Mouse (Mus musculus): ENCODE data around the gene Kcnq1. TPM values are rescaled to one million over a fixed set of nuclear protein-coding genes. Genes with fewer than 3 reads are reported as not detected.

Kcnq1 gene
- total and polyA plus RNA-seq, 2 experiments from 2014 or later: 1.00 to 2.0 TPM

DNA sequence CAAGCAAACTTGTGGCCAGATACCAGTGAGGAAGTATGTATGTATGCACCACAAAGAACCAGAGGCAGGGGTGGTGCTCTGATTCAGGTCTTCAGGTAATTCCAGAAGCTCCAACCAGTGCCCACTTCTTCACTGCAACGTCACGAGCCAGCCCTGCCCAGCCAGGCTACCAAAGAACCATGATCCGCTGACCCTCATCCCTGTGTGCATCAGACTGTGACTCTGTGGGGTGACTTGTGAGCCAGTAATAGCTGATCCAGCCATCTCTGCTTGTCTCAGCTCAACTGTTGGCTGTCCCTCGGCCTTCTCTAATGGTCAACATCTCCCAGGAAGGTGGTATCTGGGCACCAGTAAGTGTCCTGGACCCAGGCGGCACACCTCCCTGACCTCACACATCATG is 197.4 kb downstream of the Kcnq1 start:
- Histone ChIP-seq H3K27ac (ENCODE audit: low read depth, low read length) (no peak overlapping the region), H3K4me3 (ENCODE audit: low read depth, low read length) (no peak overlapping the region), H3K27me3 (ENCODE audit: insufficient read depth, low read length) (no peaks in the 10 kb centered on the region), H3K4me1 (ENCODE audit: insufficient read depth) (no peaks in the 10 kb centered on the region), H3K9ac (no peak overlapping the region), H3K36me3 (ENCODE audit: insufficient read depth) (no peaks in the 10 kb centered on the region), H3K4me2 (ENCODE audit: low read depth) (no peak overlapping the region), H3K9me3 (ENCODE audit: low read length) (no peaks in the 10 kb centered on the region)
- no peak for TF ChIP-seq CTCF (IDR thresholded peaks at IDR 0.05; ENCODE audit: low read depth)
- no peak for ATAC-seq
- no peak for DNase-seq
- WGBS: 91% methylated on average over 5 of the region's 5 CpGs

DNA sequence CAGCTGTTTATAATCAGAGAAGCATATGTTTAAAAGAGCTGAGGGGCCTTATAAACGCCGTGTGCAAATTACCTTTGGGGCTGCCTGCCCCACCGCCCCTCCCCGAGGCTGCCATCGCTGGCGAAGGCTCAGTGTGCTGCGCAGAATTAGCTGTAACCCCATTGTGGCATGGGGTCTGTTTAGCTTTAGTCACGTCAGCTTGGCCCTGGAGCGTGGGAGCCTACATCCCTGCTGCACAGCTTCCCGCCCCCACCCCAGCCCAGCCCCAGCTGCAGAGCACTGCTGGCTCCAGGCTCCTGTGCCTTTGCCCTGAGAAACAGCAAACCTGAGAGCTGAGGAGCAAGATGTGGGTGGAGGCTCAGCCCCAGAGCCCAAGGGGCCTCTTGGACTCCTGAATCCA is 199.6 kb downstream of the Kcnq1 start:
- Histone ChIP-seq H3K9ac (no peak overlapping the region), H3K4me1 (ENCODE audit: insufficient read depth) (no peaks in the 10 kb centered on the region), H3K4me3 (ENCODE audit: low read depth, low read length) (no peak overlapping the region), H3K9me3 (ENCODE audit: low read length) (no peaks in the 10 kb centered on the region), H3K27me3 (ENCODE audit: insufficient read depth, low read length) (no peaks in the 10 kb centered on the region), H3K4me2 (ENCODE audit: low read depth) (no peak overlapping the region), H3K27ac (ENCODE audit: low read depth, low read length) (no peak overlapping the region), H3K36me3 (ENCODE audit: insufficient read depth) (no peaks in the 10 kb centered on the region)
- 54% methylated on average over 10 of the region's 10 CpGs for WGBS
- ATAC-seq (no peak), DNase-seq (no peak)
- no peak for TF ChIP-seq CTCF (IDR thresholded peaks at IDR 0.05; ENCODE audit: low read depth)

- Histone ChIP-seq H3K36me3 (ENCODE audit: insufficient read depth) (no peaks in the 10 kb centered on the region), H3K4me1 (ENCODE audit: insufficient read depth) (no peaks in the 10 kb centered on the region), H3K4me3 (ENCODE audit: low read depth, low read length) (no peak overlapping the region), H3K9me3 (ENCODE audit: low read length) (no peaks in the 10 kb centered on the region), H3K4me2 (ENCODE audit: low read depth) (no peak overlapping the region), H3K27me3 (ENCODE audit: insufficient read depth, low read length) (no peaks in the 10 kb centered on the region), H3K27ac (ENCODE audit: low read depth, low read length) (no peak overlapping the region), H3K9ac (no peak overlapping the region)
- no peak for DNase-seq
- no peak for TF ChIP-seq CTCF (IDR thresholded peaks at IDR 0.05; ENCODE audit: low read depth)
- ATAC-seq: no peak
- 97% methylated on average over 1 of the region's 1 CpGs for WGBS
Observed at GRCm38 (mm10) chr7:143308001-143308400, 201.8 kb downstream of the Kcnq1 start.

DNA sequence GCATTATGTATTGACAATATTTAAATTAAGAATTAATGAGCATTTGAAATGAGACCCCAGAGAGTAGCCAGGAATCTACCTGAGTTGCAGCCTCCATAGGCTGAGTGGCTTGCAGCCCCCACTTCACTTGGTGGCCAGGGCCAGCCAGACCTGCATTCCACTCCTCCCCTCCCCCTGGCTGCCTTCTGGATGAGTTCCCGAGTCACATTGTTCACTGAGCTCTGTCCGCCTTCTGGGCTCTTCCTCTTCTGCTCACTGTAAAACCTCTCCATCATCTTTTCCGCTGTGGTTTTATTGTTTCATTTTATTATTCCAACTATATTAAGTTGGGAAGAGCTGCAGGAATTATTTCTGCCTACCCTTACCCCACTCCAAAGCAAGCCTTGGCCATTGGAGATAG is 204.1 kb downstream of the Kcnq1 start:
- DNase-seq: no peak
- H3K4me1 ChIP-seq (ENCODE audit: insufficient read depth): no peaks in the 10 kb centered on the region
- no peaks in the 10 kb centered on the region for H3K9me3 ChIP-seq (ENCODE audit: low read length)
- H3K27me3 ChIP-seq (ENCODE audit: insufficient read depth, low read length): no peaks in the 10 kb centered on the region
- TF ChIP-seq CTCF (IDR thresholded peaks at IDR 0.05; ENCODE audit: low read depth): no peak
- no peak overlapping the region for H3K27ac ChIP-seq (ENCODE audit: low read depth, low read length)
- H3K9ac ChIP-seq: no peak overlapping the region
- WGBS: 69% methylated on average over 3 of the region's 3 CpGs
- ATAC-seq: no peak
- H3K4me2 ChIP-seq (ENCODE audit: low read depth): no peak overlapping the region
- H3K4me3 ChIP-seq (ENCODE audit: low read depth, low read length): no peak overlapping the region
- H3K36me3 ChIP-seq (ENCODE audit: insufficient read depth): no peaks in the 10 kb centered on the region

- 85% methylated on average over 8 of the region's 8 CpGs for WGBS
- ATAC-seq (no peak), DNase-seq (no peak)
- Histone ChIP-seq H3K27me3 (ENCODE audit: insufficient read depth, low read length) (no peaks in the 10 kb centered on the region), H3K36me3 (ENCODE audit: insufficient read depth) (no peaks in the 10 kb centered on the region), H3K9me3 (ENCODE audit: low read length) (no peaks in the 10 kb centered on the region), H3K4me3 (ENCODE audit: low read depth, low read length) (no peak overlapping the region), H3K4me2 (ENCODE audit: low read depth) (no peak overlapping the region), H3K9ac (no peak overlapping the region), H3K27ac (ENCODE audit: low read depth, low read length) (no peak overlapping the region), H3K4me1 (ENCODE audit: insufficient read depth) (no peaks in the 10 kb centered on the region)
- no peak for TF ChIP-seq CTCF (IDR thresholded peaks at IDR 0.05; ENCODE audit: low read depth)
Observed at GRCm38 (mm10) chr7:143310847-143311246, 204.7 kb downstream of the Kcnq1 start.

GRCm38 (mm10) chr7:143311471-143311870 is 205.3 kb downstream of the Kcnq1 start:
- ATAC-seq (no peak), DNase-seq (no peak)
- Histone ChIP-seq H3K27me3 (ENCODE audit: insufficient read depth, low read length) (no peaks in the 10 kb centered on the region), H3K27ac (ENCODE audit: low read depth, low read length) (no peak overlapping the region), H3K4me2 (ENCODE audit: low read depth) (no peak overlapping the region), H3K9me3 (ENCODE audit: low read length) (no peaks in the 10 kb centered on the region), H3K36me3 (ENCODE audit: insufficient read depth) (no peaks in the 10 kb centered on the region), H3K9ac (no peak overlapping the region), H3K4me1 (ENCODE audit: insufficient read depth) (no peaks in the 10 kb centered on the region), H3K4me3 (ENCODE audit: low read depth, low read length) (no peak overlapping the region)
- no peak for TF ChIP-seq CTCF (IDR thresholded peaks at IDR 0.05; ENCODE audit: low read depth)
- WGBS: 86% methylated on average over 7 of the region's 7 CpGs

DNA sequence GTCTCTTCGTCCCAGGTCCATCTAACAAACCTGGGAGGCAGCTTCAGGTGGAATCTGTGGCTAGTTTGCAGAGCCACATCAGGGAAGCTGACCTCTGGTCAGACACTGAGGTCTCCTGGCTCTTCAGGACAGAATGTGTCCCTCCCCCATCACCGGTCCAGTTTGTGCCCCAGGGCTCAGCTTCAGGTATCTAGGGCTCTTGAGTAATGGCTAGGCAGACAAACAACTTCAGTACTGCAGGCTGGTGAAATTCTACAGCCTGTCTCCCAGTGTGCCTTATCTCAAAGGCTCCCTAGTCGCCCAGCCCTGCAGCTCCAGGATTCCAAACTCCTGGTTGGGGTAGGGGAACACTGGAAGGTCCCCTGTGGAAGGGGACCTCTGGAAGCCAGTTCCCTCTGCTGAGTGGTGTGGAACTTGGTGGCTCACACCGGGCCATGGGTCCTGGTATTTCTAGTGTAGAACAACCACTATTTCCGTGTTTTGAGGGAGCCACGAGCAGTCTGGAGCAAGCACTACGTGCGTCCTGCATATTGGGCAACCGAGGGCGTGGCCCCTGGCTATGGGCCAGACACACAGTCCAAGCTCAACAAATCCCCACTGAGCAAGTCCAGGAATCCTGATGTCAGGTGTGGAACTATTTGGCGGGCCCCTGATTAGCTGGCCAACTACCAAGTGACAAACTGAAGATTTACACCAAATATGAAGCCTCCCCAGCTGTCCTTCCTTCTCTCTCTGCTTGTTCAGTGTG is 207.6 kb downstream of the Kcnq1 start:
- no peak for TF ChIP-seq CTCF (IDR thresholded peaks at IDR 0.05; ENCODE audit: low read depth)
- Histone ChIP-seq H3K9me3 (ENCODE audit: low read length) (no peaks in the 10 kb centered on the region), H3K9ac (no peak overlapping the region), H3K4me2 (ENCODE audit: low read depth) (no peak overlapping the region), H3K27me3 (ENCODE audit: insufficient read depth, low read length) (no peaks in the 10 kb centered on the region), H3K4me1 (ENCODE audit: insufficient read depth) (no peaks in the 10 kb centered on the region), H3K27ac (ENCODE audit: low read depth, low read length) (no peak overlapping the region), H3K36me3 (ENCODE audit: insufficient read depth) (no peaks in the 10 kb centered on the region), H3K4me3 (ENCODE audit: low read depth, low read length) (no peak overlapping the region)
- ATAC-seq: no peak
- DNase-seq: no peak
- 81% methylated on average over 11 of the region's 11 CpGs for WGBS
